Mouse (Mus musculus) thymus, postnatal 14 days (tissue): ENCODE measurements around the gene Psmd9.

Source experiments
- DNase-seq: peaks from one replicate; pipeline ENCODE4 v3.0.0; 2021

The Psmd9 gene

GRCm38 (mm10) chr5:123151707-123152362, 17.4 kb upstream of the Psmd9 start:
- no peak for DNase-seq

- peak; percentile 70 for DNase-seq
Observed at GRCm38 (mm10) chr5:123152901-123153300, 16.3 kb upstream of the Psmd9 start.

- peak; percentile 85 for DNase-seq
Observed at GRCm38 (mm10) chr5:123155425-123155824, 13.8 kb upstream of the Psmd9 start.

DNA sequence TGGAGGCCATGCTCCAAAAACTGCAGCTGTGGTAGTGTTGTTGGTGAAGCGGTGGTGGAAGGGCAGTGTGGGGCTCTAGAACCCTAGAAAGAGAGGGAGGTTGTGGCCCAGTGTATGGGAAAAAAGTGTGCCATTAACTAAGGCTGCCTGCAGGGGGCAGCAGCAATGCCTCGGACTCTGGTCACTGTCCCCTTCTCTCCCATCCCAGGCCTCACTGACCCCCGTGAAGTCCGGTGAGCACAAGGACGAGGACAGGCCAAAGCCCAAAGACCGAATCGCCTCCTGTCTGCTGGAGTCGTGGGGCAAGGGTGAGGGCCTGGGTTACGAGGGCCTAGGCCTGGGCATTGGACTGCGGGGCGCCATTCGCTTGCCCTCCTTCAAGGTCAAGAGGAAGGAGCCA, 12.4 kb upstream of the Psmd9 start:
- DNase-seq: no peak

DNA sequence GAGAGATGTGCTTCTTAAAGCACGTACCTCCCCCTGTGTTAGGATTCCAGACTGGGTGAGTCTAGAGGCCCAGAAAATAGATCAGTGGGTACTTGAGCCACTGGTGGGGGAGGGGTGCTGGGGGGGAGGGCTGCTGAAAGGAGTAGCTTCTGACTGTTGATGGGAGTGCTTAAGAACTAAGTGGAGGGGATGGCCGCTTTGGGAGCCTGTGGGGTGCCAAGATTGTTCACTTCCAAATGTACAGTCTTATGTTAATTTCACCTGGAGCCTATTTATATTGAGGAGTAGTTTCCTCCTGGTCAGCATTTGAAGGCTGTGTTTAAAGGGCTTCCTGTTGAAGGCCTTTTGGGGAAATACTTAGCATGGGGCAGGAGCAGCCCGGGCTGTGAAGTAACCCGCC, 11.2 kb upstream of the Psmd9 start:
- no peak for DNase-seq

DNA sequence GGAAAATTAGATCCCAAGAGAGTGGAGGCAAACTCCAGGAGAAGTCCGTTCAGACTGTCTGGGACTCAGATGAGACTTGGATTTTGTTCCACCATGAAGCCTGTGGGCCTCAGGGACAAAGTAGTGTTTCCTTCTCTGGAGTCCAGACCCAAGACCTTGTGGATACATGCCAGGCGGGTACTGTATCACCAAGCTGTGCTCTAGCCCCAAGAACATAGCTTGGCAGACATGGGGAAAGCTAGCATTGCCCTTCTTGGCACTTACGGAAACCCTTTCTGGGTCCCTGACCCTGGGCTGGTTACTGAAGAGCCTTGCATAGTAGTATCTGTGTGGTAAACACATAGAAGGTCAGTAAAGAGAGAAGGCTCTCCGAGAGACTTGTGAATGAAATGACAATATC, 9.8 kb upstream of the Psmd9 start:
- DNase-seq: no peak

GRCm38 (mm10) chr5:123159866-123160265, 9.3 kb upstream of the Psmd9 start:
- DNase-seq: no peak

GRCm38 (mm10) chr5:123160341-123160740, 8.9 kb upstream of the Psmd9 start:
- DNase-seq: no peak

GRCm38 (mm10) chr5:123162942-123163341, 6.3 kb upstream of the Psmd9 start:
- no peak for DNase-seq

DNA sequence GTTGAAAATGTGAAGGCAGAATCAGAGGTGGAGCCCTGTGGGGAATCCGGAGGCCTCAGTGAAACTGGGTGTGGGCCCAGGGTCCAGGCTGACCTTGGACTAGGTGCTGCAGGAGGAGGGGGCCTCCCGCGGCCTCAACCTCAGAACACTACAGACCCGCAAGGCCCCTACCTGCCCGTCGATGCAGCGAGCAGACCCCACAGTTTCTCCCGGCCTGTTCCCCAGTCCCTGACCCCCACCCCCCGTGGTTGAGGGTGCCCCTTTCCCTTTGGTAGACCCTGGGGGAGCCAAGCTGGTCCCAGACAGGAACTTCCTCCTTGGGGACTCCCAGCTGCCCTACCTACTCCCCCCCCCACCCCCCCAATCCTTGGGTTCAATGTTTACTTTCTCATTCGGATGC, 2.8 kb upstream of the Psmd9 start:
- no peak for DNase-seq

- no peak for DNase-seq
Observed at GRCm38 (mm10) chr5:123167591-123167990, 1.6 kb upstream of the Psmd9 start.

- no peak for DNase-seq
Observed at GRCm38 (mm10) chr5:123170365-123170764, 1.2 kb downstream of the Psmd9 start.

DNA sequence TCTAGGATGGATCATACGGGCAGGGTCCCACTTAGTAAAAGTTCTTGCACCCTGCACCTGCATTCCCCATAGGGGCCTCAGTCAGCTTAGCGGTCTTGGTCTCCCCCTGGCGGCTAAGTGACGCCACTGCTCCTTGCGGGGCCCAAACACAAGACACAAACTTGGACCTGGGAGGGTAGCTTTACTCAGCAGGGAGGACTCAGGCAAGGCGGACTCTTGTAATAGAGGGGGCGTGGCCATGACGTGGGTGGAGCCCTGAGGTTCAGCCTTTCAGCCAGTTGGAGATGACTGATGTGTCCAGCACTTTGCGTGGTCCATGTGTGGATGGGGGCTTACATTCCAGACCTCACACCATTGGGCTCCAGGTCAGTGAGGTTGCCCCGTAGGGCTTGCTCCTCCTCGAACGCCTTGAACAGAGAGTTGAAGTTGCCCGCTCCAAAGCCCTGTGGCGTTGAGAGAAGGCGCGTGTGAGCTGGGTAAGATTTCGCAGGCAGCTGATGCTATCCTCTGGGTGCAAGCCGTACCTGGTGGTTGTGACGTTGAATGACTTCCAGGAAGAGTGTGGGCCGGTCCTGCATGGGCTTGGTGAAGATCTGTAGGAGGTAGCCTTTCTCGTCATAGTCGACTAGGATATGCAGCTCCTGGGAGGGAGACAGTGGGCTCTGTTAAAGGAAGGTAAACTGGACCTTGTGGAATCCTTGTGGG, 2.6 kb downstream of the Psmd9 start:
- DNase-seq: peak; percentile 91

GRCm38 (mm10) chr5:123178792-123179191, 9.6 kb downstream of the Psmd9 start:
- DNase-seq: no peak

- no peak for DNase-seq
Observed at GRCm38 (mm10) chr5:123180390-123180789, 11.2 kb downstream of the Psmd9 start.

- DNase-seq: no peak
Observed at GRCm38 (mm10) chr5:123181536-123181935, 12.3 kb downstream of the Psmd9 start.

DNA sequence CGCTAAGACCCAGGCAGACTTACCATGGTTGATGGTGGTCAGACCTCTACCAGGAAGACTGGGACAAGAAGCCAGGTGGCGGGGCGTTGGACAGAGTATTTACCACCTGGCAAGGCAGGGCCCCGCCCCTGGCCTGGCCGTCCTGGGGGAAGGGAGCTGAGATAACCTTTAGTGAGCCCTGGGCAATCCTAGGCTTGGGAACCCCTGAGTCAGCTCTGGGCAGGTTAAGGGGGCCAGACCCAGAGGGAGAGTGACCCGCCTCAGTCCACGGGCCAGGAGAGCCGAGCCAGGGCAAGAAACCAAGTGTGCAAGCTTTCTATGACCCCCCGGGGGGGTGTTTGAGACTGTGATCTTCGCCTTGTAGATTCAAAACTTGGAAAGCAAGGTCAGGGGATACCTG, 13.4 kb downstream of the Psmd9 start, which contains the start of gene Hpd:
Gene Hpd (minus strand): TSS at position 77 of the 400 bp plus-strand sequence.
- DNase-seq: no peak

DNA sequence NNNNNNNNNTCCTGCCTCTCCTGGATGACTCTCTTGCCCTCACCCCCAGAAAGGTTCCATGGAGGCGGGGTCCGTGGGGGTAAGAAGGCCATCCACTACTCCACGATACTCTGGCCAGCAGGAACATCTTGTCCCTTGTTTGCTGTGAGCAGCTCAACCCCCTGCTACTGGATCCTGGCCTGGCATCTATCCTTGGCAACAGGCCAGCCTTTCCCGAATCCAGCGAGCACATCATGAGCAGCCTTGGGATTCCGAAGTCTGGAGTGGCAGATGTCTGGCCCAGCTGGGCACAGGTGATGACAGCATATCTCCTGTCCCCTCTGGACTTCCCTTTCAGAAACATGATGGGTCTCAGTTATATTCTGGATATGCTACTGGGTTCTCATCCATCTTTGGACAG, 16.8 kb downstream of the Psmd9 start:
- no peak for DNase-seq

- no peak for DNase-seq
Observed at GRCm38 (mm10) chr5:123187306-123187705, 18.1 kb downstream of the Psmd9 start.

- DNase-seq: no peak
Observed at GRCm38 (mm10) chr5:123190912-123191311, 21.7 kb downstream of the Psmd9 start.

DNA sequence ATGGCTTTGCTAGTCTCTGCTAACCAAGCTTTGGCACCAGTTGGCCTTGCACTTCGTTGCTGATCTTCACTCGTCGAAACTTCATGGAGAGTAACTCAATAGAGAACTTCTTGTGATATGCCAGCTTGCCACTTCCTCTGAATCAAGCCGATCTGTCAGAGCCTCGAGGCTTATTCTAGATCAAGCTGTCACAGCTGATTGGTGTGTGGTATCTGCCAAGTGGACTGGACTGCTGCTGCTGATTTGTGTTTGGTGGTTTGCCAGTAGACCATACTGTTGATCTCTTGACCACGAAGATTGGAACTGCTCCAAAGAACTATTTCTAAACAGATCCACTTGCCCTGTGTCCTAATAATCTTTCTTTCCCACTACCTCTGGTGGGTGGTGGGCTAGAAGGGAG, 22.2 kb downstream of the Psmd9 start:
- no peak for DNase-seq

DNA sequence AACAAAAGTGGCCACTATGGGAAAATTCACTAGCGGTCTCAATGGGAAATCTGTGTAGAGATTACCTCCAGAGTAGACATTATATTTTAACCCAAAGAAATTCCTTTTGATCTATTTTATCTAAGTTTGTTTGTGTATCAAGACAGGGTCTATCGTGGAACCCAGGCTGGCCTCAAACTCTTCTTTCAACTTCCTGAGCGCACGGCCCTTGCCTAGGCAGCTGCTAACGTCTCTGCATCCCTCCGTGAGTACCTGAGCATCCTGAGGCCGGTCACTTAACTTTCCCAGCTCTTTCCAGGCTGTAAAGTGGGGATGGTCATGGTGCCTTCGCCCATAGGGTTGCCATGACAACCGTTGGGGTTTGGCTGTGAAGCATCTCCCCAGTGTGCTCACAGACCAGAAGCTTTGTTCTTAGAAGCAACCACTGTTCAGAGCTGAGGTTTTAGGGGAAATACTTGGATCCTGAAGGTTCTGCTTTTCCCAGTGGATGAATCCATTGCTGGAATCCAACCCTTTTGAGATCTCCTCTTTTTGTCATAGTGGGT, 23.5 kb downstream of the Psmd9 start:
- DNase-seq: no peak

DNA sequence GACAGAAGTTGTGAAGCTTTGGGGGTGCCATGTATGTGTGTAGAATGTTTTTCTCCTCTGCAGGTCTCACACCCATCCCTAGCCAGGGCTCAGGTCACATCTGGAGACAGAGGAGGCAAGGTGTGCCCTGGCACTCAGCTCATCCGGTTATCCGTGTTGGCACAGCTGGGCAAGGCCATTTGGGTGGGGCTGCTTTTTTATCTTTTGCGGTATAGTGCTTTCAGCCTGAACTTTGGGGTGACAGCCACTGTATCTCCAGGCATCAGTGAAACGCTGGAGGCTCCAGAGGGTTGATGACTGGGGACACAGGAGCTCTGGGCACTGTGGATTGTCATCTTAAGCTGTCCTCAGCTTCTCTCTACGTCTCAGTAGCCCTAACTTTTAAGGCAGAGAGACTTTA, 24.2 kb downstream of the Psmd9 start:
- no peak for DNase-seq

- no peak for DNase-seq
Observed at GRCm38 (mm10) chr5:123194856-123195255, 25.6 kb downstream of the Psmd9 start.
